Mouse (Mus musculus) kidney, adult 2 months (tissue): ENCODE results near the gene Ccpg1. TPM values are rescaled to one million over a fixed set of nuclear protein-coding genes. Genes with fewer than 3 reads are reported as not detected.
A peak's percentile ranks its signal among the peaks of the same experiment; 100 is the strongest.

Source experiments
- DNase-seq: peaks from one replicate; pipeline ENCODE4 v3.0.0; 2021
- H3K27ac ChIP-seq: fragments of 200-500 bp; 2 replicates; pipeline ENCODE4 v1.5.1; 2012; ENCODE audit warnings: low read depth, low read length, control low read depth, inconsistent platforms; ENCODE audit not compliant: insufficient read depth
- H3K27me3 ChIP-seq: fragments of 200-500 bp; replicated peaks from 2 replicates; pipeline ENCODE4 v1.6.1; 2012; ENCODE audit warnings: mild to moderate bottlenecking, moderate library complexity, low read length, inconsistent platforms; ENCODE audit not compliant: control insufficient read depth, insufficient read depth
- H3K36me3 ChIP-seq: fragments of 200-500 bp; 2 replicates; pipeline ENCODE4 v1.6.1; 2012; ENCODE audit warnings: mild to moderate bottlenecking, moderate library complexity, low read length, inconsistent platforms; ENCODE audit not compliant: control insufficient read depth, insufficient read depth
- H3K4me1 ChIP-seq: fragments of 200-500 bp; 2 replicates; pipeline ENCODE4 v1.6.1; 2011; ENCODE audit warnings: low read length; ENCODE audit not compliant: control insufficient read depth, insufficient read depth
- H3K4me3 ChIP-seq: fragments of 200-500 bp; 2 replicates; pipeline ENCODE4 v1.5.1; 2011; ENCODE audit warnings: mild to moderate bottlenecking, low read depth, low read length, control low read depth; ENCODE audit not compliant: insufficient read depth
- CTCF ChIP-seq: fragments of 200-500 bp; conservative IDR thresholded peaks from 2 replicates; pipeline ENCODE4 v1.5.1; 2011; ENCODE audit warnings: low read depth, mild to moderate bottlenecking, control low read depth, low read length, moderate library complexity, mixed read lengths; ENCODE audit not compliant: insufficient read depth, insufficient read length
- POLR2A ChIP-seq: fragments of 200-500 bp; IDR thresholded peaks from one replicate; pipeline ENCODE4 v1.6.1; 2011; ENCODE audit warnings: low read depth, low read length, control low read depth
- WGBS: fragments of 180-500 bp; shearing (Covaris S2); methylation state at CpG from one replicate; pipeline ENCODE4 v1.1.7; 2018; 5-methylcytosine and 5-hydroxymethylcytosine counted together
- polyA plus RNA-seq: library from polyadenylated mRNA; depleted of rRNA; stranded (reverse); fragments of >200 nt; gene quantifications from 2 replicates; pipeline ENCODE4 v1.2.3, GENCODE M21; 2012

Gene Ccpg1
- polyA plus RNA-seq, 1 experiment: 30.2 TPM

DNA sequence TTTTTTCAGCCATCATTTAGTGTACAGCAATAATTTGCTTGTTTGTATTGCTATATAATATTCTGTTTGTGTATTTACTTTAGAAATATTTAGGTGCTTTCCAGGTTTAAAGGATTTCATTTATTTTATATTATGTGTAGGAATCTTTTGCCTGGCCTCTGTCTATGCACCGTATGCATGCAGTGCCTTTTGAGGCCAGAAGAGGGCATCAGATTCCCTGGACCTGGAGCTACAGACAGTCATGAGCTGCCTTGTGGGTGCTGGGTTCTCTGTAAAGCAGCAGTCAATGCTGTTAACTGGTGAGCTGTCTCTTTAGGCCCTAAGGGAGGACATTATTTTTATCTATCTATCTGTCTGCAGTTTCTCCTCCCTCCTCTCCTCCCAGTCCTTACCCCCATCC lies 29.7 kb upstream of the Ccpg1 start:
- Histone ChIP-seq H3K27ac (no peak overlapping the region), H3K4me3 (no peak overlapping the region), H3K27me3 (no peaks in the 10 kb centered on the region), H3K4me1 (peaks cover 5% of the 10 kb centered on the region; the same call in 1 of the 2 replicates), H3K36me3 (no peaks in the 10 kb centered on the region)
- TF ChIP-seq CTCF (peak; percentile 76), POLR2A (no peak)
- 15% methylated on average over 1 of the region's 1 CpGs for WGBS
- DNase-seq: peak; percentile 55

DNA sequence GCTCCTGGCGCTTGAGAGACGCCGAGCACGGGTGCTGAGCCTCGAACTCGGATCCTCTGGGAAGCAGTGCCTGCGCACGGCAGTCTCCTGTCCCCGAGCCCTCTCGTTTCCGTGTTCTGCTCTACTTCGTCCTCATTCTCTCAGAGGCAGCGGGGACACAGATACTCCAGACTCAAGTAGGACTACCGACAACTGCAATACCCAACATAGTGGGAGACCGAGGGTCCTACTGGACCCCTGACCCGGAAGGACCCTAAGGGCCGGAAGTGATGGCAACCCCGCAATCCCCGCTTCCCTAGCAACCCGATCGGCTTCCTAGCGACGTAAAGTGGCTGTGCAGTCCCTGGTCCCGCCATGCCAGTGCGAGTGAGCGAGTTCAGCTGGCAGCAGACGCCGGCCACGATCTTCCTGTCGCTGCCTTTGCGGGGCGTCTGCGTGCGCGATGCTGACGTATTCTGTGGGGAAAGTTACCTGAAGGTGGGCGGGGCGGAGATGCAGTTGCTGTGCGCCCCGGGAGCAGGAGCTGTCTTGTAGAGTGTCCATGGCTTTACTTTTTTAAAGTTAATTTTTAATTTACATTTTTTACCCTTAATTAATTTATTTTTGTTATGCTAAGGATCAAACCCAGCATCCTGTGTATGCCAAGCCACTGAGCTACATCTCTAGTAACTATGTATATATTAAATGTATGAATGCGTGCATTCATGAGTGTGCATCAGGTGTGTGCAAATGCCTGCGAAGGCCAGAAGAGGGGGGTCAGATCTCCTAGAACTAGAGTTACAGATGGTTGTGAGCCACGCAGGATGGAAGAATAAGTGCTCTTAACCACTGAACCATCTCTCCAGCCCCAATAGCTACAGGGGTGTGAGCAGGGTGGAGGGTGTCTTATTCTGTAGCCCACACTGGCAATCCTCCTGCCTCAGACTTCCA lies 26.4 kb upstream of the Ccpg1 start, which contains the start of the genes Dyx1c1 and Gm44503:
Dyx1c1 (plus strand) TSS at position 265 of the 930 bp plus-strand sequence.
Gm44503 (plus strand) TSS at position 332 of the 930 bp plus-strand sequence.
- WGBS: 2% methylated on average over 43 of the region's 43 CpGs
- peak; percentile 83 for DNase-seq
- H3K27ac ChIP-seq: no peak within 1 kb of the TSS
- peaks cover 5% of the 10 kb centered on the region; the same call in 1 of the 2 replicates for H3K4me1 ChIP-seq
- TF ChIP-seq POLR2A (no peak), CTCF (no peak)
- H3K4me3 ChIP-seq: peak within 1 kb of the TSS; percentile 68
- H3K36me3 ChIP-seq: no peaks in the 10 kb centered on the region
- H3K27me3 ChIP-seq: no peaks in the 10 kb centered on the region

- peaks cover 5% of the 10 kb centered on the region; the same call in 1 of the 2 replicates for H3K4me1 ChIP-seq
- H3K27me3 ChIP-seq: no peaks in the 10 kb centered on the region
- H3K4me3 ChIP-seq: no peak overlapping the region
- H3K27ac ChIP-seq: no peak overlapping the region
- no peak for TF ChIP-seq CTCF
- no peak for TF ChIP-seq POLR2A
- WGBS: 52% methylated on average over 8 of the region's 8 CpGs
- DNase-seq: peak; percentile 62
- H3K36me3 ChIP-seq: no peaks in the 10 kb centered on the region
These were observed 23.9 kb upstream of the Ccpg1 start for GRCm38 (mm10) chr9:72961346-72961745.

- Histone ChIP-seq H3K4me1 (peaks cover 5% of the 10 kb centered on the region; the same call in 1 of the 2 replicates), H3K27me3 (no peaks in the 10 kb centered on the region), H3K27ac (no peak overlapping the region), H3K36me3 (no peaks in the 10 kb centered on the region), H3K4me3 (no peak overlapping the region)
- WGBS: 71% methylated on average over 15 of the region's 15 CpGs
- TF ChIP-seq CTCF: no peak
- TF ChIP-seq POLR2A: no peak
- no peak for DNase-seq
These were observed 23.3 kb upstream of the Ccpg1 start for GRCm38 (mm10) chr9:72961959-72962358.

GRCm38 (mm10) chr9:72968349-72969061 lies 16.7 kb upstream of the Ccpg1 start:
- Histone ChIP-seq H3K36me3 (no peaks in the 10 kb centered on the region), H3K4me3 (no peak overlapping the region), H3K27ac (no peak overlapping the region), H3K4me1 (peaks cover 2% of the 10 kb centered on the region; the same call in 1 of the 2 replicates), H3K27me3 (no peaks in the 10 kb centered on the region)
- TF ChIP-seq POLR2A (no peak), CTCF (peak; percentile 83)
- 29% methylated on average over 11 of the region's 11 CpGs for WGBS
- peak; percentile 65 for DNase-seq

- Histone ChIP-seq H3K27me3 (no peaks in the 10 kb centered on the region), H3K4me1 (peaks cover 2% of the 10 kb centered on the region; the same call in 1 of the 2 replicates), H3K27ac (no peak overlapping the region), H3K4me3 (no peak overlapping the region), H3K36me3 (no peaks in the 10 kb centered on the region)
- WGBS: 67% methylated on average over 7 of the region's 7 CpGs
- TF ChIP-seq CTCF (no peak), POLR2A (no peak)
- DNase-seq: peak; percentile 41
These were observed 15.4 kb upstream of the Ccpg1 start for GRCm38 (mm10) chr9:72969874-72970273.

GRCm38 (mm10) chr9:72972435-72972834 lies 12.8 kb upstream of the Ccpg1 start:
- TF ChIP-seq POLR2A (no peak), CTCF (no peak)
- Histone ChIP-seq H3K27me3 (no peaks in the 10 kb centered on the region), H3K4me3 (no peak overlapping the region), H3K36me3 (no peaks in the 10 kb centered on the region), H3K4me1 (peaks cover 2% of the 10 kb centered on the region; the same call in 1 of the 2 replicates), H3K27ac (no peak overlapping the region)
- 94% methylated on average over 5 of the region's 5 CpGs for WGBS
- DNase-seq: no peak
